Mouse (Mus musculus) megakaryocyte progenitor cell, adult 5-6 weeks (primary cell): ENCODE measurements at regions not wholly inside any gene's neighbourhood (a gene's known extent, or its start where the extent isn't known, plus 50 kb on each side); places are given as distances from the start of the nearest gene placed in this dataset.

ENCODE experiments used
- ATAC-seq: replicated peaks from 2 replicates; pipeline ENCODE4 v1.8.0; 2016; ENCODE audit warnings: mild to moderate bottlenecking, moderate TSS enrichment, inconsistent platforms; ENCODE audit not compliant: poor library complexity

DNA sequence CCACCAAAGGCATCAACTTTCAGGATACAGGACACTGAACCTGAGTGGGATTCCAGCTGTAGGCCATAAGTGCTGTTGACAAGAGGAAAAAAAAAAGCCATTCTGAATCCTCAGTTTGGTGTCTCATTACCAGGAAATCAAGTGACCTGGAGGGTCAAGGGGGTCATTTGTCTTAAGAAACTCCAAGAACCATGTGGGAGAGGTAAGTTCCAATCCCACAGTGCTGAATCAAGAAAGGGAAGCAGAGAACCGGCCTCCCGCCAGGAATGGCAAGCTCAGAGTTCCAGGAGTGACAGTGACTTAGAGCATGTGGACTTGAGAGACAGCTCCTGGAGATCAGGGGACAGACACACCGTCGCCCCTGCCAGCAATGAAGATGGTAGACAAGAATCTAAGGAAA is 67.5 kb upstream of the Peli2 start:
- no peak for ATAC-seq

DNA sequence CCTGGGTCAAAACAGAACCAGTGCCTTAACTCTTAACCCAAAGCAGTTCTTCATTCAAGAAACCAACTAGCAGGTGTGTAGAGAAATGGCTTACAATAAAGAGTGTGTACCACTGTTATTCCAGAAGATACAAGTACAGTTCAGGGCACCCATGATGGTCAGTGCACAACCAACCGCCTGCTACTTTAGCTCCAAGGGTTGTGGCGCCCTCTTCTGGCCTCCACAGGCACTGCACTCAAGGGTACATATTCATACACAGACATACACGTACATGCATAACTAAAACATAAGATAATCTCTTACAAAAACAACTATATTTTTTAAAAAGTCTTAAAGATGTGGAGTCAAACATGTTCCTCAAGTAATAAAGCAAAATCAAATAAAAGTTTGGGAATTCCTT is 65.9 kb upstream of the Peli2 start:
- no peak for ATAC-seq

DNA sequence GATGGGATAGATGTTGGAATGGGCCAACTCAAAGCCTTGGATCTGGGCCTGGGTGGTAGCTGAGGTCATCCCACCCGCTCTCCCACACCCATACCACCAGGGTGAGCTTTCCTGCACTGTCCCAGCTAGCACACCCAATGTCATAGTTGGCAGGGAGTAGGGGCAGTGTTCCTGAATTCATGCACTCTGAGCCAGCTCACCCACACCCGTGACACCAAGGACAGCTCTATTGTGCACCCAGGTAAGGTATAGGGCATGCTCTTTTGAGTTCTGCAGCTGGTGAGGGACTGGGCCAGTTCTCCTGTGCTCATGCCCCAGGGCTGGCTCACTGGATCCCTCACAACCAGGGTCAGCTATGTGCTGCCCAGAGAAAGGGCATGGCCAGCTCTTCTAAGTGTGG is 64.8 kb upstream of the Peli2 start:
- ATAC-seq = no peak

DNA sequence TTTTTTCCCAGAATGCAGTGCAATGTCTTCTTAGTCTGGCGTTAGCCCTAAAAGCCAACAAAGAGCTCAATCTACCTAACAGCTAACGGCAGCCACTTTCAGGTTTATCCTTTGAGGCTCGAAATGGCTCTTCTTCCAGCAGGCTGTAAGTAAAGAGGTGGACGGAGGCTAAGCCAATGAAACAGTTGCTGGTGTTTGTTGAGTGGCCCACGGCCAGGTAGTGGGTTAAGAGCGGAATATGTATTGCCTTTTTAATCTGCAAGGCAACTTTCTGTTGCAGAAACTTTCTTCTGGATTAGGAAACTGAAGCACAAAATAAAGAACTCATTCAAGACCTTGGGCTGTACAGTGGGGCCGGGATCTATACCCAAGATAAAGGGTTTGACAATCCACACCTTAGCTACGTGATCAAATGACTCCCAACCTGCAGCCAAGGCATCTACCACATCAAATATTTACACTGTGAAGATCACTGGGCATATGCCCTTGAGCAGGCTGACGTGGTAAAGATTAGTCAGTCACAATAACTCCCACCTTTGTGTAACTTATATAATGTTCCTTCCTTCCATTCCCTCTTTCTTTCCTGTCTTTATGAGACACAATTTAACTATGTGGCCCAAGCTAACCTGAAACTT is 62.3 kb upstream of the Peli2 start:
- no peak for ATAC-seq

GRCm38 (mm10) chr14:48059664-48060455 is 60.8 kb upstream of the Peli2 start:
- no peak for ATAC-seq

DNA sequence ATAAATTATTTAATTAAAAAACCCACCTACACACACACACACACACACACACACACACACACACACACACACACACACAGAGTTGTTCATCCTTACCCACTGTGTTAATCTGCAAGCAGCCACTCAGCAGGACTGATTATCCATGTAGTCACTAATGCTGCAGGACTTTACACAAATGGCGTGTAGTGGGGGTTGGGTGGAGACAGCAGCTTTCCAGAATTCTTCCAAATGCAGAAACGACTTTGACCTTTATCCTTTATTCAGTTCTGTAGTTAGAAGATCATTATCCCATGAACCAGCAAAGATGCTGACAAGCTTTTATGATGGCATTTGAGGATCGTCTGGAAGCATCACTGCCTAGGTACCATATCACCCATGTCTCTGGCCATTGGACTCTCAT is 52.0 kb upstream of the Peli2 start:
- no peak for ATAC-seq
